Mouse (Mus musculus) cerebellum, adult (tissue): ENCODE data around the gene Trim14.
A peak's percentile ranks its signal among the peaks of the same experiment; 100 is the strongest.

Experiments used
- ATAC-seq: cut with Nextera tagmentation; 2 replicates; pipeline ENCODE4 v1.9.2; 2017; ENCODE audit warnings: mild to moderate bottlenecking, moderate library complexity, mixed read lengths; ENCODE audit not compliant: insufficient number of reproducible peaks, low FRiP score, low TSS enrichment

Gene Trim14

GRCm38 (mm10) chr4:46532926-46533325 lies 3.0 kb downstream of the Trim14 start:
- ATAC-seq: no peak

- no peak for ATAC-seq
These were observed 3.4 kb downstream of the Trim14 start for GRCm38 (mm10) chr4:46532511-46532910.

GRCm38 (mm10) chr4:46529722-46530121 lies 6.2 kb downstream of the Trim14 start:
- no peak for ATAC-seq

- no peak for ATAC-seq
These were observed 8.4 kb downstream of the Trim14 start for GRCm38 (mm10) chr4:46527558-46527926.

- ATAC-seq: no peak
These were observed 9.0 kb downstream of the Trim14 start for GRCm38 (mm10) chr4:46526798-46527557.

GRCm38 (mm10) chr4:46526226-46526625 lies 9.7 kb downstream of the Trim14 start:
- ATAC-seq: no peak

- ATAC-seq: no peak
These were observed 12.6 kb downstream of the Trim14 start for GRCm38 (mm10) chr4:46523324-46523723.

- no peak for ATAC-seq
These were observed 14.5 kb downstream of the Trim14 start for GRCm38 (mm10) chr4:46521457-46521856.

- no peak for ATAC-seq
These were observed 15.4 kb downstream of the Trim14 start for GRCm38 (mm10) chr4:46520491-46520890.

- ATAC-seq: no peak
These were observed 28.0 kb downstream of the Trim14 start for GRCm38 (mm10) chr4:46507736-46508460.

- ATAC-seq: peak; percentile 83
These were observed 28.9 kb downstream of the Trim14 start for GRCm38 (mm10) chr4:46506801-46507610.

GRCm38 (mm10) chr4:46505361-46506057 lies 30.4 kb downstream of the Trim14 start:
- no peak for ATAC-seq

GRCm38 (mm10) chr4:46503881-46504280 lies 32.1 kb downstream of the Trim14 start:
- no peak for ATAC-seq

GRCm38 (mm10) chr4:46502606-46503502 lies 33.1 kb downstream of the Trim14 start:
- ATAC-seq: no peak

GRCm38 (mm10) chr4:46498976-46499375 lies 37.0 kb downstream of the Trim14 start:
- no peak for ATAC-seq

- no peak for ATAC-seq
These were observed 37.4 kb downstream of the Trim14 start for GRCm38 (mm10) chr4:46498511-46498910.

- no peak; the same call in 1 of the 2 replicates for ATAC-seq
These were observed 38.6 kb downstream of the Trim14 start for GRCm38 (mm10) chr4:46497286-46497892.

GRCm38 (mm10) chr4:46495543-46495942 lies 40.4 kb downstream of the Trim14 start:
- ATAC-seq: no peak

- ATAC-seq: no peak
These were observed 42.9 kb downstream of the Trim14 start for GRCm38 (mm10) chr4:46493071-46493470.
